Mouse (Mus musculus) brain, adult 2 months (tissue): ENCODE data around the gene Vmn1r16.
A peak's percentile ranks its signal among the peaks of the same experiment; 100 is the strongest.
"Not testable (repeated sequence)": the region's sequence is repeated elsewhere in the genome, so short reads cannot be mapped to it uniquely, and the experiment has no call there.

Source experiments
- DNase-seq: peaks from one replicate; pipeline ENCODE4 v3.0.0; 2011; ENCODE audit warnings: low read depth, low spot score

The Vmn1r16 gene

GRCm38 (mm10) chr6:57329394-57329793 is at the start of gene Vmn1r16:
Vmn1r16 (minus strand) TSS chr6:57329494.
- no peak for DNase-seq

GRCm38 (mm10) chr6:57367496-57367895 is 38.2 kb upstream of the Vmn1r16 start:
- DNase-seq, result no peak

GRCm38 (mm10) chr6:57365866-57366265 is 36.6 kb upstream of the Vmn1r16 start:
- DNase-seq, result not testable (repeated sequence)

GRCm38 (mm10) chr6:57363627-57364026 is 34.3 kb upstream of the Vmn1r16 start, which contains the start of gene Vmn1r17:
Vmn1r17 (minus strand) TSS chr6:57363727.
- DNase-seq, result no peak

- DNase-seq, result peak; percentile 66
Measured at GRCm38 (mm10) chr6:57356864-57357263, 27.6 kb upstream of the Vmn1r16 start.

- no peak for DNase-seq
Measured at GRCm38 (mm10) chr6:57326176-57326575, 3.1 kb downstream of the Vmn1r16 start.

GRCm38 (mm10) chr6:57278952-57279351 is 50.3 kb downstream of the Vmn1r16 start:
- peak; percentile 39 for DNase-seq

GRCm38 (mm10) chr6:57272517-57272916 is 56.8 kb downstream of the Vmn1r16 start:
- no peak for DNase-seq

- DNase-seq, result no peak
Measured at GRCm38 (mm10) chr6:57271881-57272280, 57.4 kb downstream of the Vmn1r16 start.
